Mouse (Mus musculus) ES-CJ7 (cell line): ENCODE measurements around the gene Ap1b1.
A peak's percentile ranks its signal among the peaks of the same experiment; 100 is the strongest.

Experiments
- DNase-seq: peaks from one replicate; pipeline ENCODE4 v3.0.0; 2011; ENCODE audit warnings: low read depth, low spot score

Ap1b1 gene

GRCm38 (mm10) chr11:4986695-4987486, at the start of gene Ap1b1:
Gene Ap1b1, plus strand, starts transcription at chr11:4986824.
- peak; percentile 94 for DNase-seq

- no peak for DNase-seq
These were observed 40.1 kb upstream of the Ap1b1 start for GRCm38 (mm10) chr11:4946530-4946929.

GRCm38 (mm10) chr11:4946947-4947812, 39.4 kb upstream of the Ap1b1 start:
- peak; percentile 93 for DNase-seq

- DNase-seq = peak; percentile 34
These were observed 38.8 kb upstream of the Ap1b1 start, which contains the start of gene Nefh for GRCm38 (mm10) chr11:4947813-4948174. Gene Nefh, minus strand, starts transcription at chr11:4948064.

- no peak for DNase-seq
These were observed 37.8 kb upstream of the Ap1b1 start for GRCm38 (mm10) chr11:4948792-4949191.

- DNase-seq = peak; percentile 71
These were observed 37.2 kb upstream of the Ap1b1 start for GRCm38 (mm10) chr11:4949256-4950044.

- DNase-seq = no peak
These were observed 33.2 kb upstream of the Ap1b1 start for GRCm38 (mm10) chr11:4953401-4953800.

- peak; percentile 72 for DNase-seq
These were observed 32.7 kb upstream of the Ap1b1 start for GRCm38 (mm10) chr11:4953918-4954317.

GRCm38 (mm10) chr11:4963099-4963808, 23.4 kb upstream of the Ap1b1 start:
- DNase-seq = no peak

GRCm38 (mm10) chr11:4966325-4966724, 20.3 kb upstream of the Ap1b1 start:
- DNase-seq = no peak

GRCm38 (mm10) chr11:4966888-4967287, 19.7 kb upstream of the Ap1b1 start:
- DNase-seq = no peak

GRCm38 (mm10) chr11:4967549-4967948, 19.1 kb upstream of the Ap1b1 start:
- no peak for DNase-seq

- no peak for DNase-seq
These were observed 18.2 kb upstream of the Ap1b1 start for GRCm38 (mm10) chr11:4968376-4968775.

- peak; percentile 74 for DNase-seq
These were observed 13.4 kb upstream of the Ap1b1 start for GRCm38 (mm10) chr11:4972967-4973870.

GRCm38 (mm10) chr11:4973871-4974256, 12.8 kb upstream of the Ap1b1 start:
- DNase-seq = no peak

GRCm38 (mm10) chr11:4974376-4975122, 12.1 kb upstream of the Ap1b1 start:
- no peak for DNase-seq

GRCm38 (mm10) chr11:4975623-4976022, 11.0 kb upstream of the Ap1b1 start:
- DNase-seq = peak; percentile 92

GRCm38 (mm10) chr11:4983010-4983409, 3.6 kb upstream of the Ap1b1 start:
- no peak for DNase-seq

GRCm38 (mm10) chr11:4983538-4983937, 3.1 kb upstream of the Ap1b1 start:
- DNase-seq = no peak
